Mouse (Mus musculus) MEL (cell line): ENCODE measurements around the gene Pdzd7.

ENCODE experiments used
- CTCF ChIP-seq, 3 experiments: IDR thresholded peaks in 2 of 3; conservative IDR thresholded peaks in 1 of 3; 2 replicates each; pipeline ENCODE4 v1.5.1; 2011 to 2012; ENCODE audit warnings: low read length in 3 of 3, low read depth in 2 of 3, mild to moderate bottlenecking in 2 of 3, improper control_type of control experiment in 1 of 3, inconsistent platforms in 1 of 3, mixed read lengths in 1 of 3, moderate library complexity in 1 of 3; ENCODE audit not compliant: control insufficient read depth in 1 of 3, insufficient read depth in 1 of 3, poor library complexity in 1 of 3, severe bottlenecking in 1 of 3
- JUND ChIP-seq: IDR thresholded peaks from 2 replicates; pipeline ENCODE4 v1.6.1; 2011; ENCODE audit warnings: low read depth, mild to moderate bottlenecking, improper control_type of control experiment, low read length
- MAX ChIP-seq: IDR thresholded peaks from 2 replicates; pipeline ENCODE4 v1.6.1; 2011; ENCODE audit warnings: low read length, improper control_type of control experiment
- MEF2A ChIP-seq: IDR thresholded peaks from 2 replicates; pipeline ENCODE4 v1.6.1; 2014; ENCODE audit warnings: low read depth, mild to moderate bottlenecking, inconsistent platforms, low read length, improper control_type of control experiment; ENCODE audit not compliant: poor library complexity, insufficient replicate concordance, severe bottlenecking; ENCODE audit errors: extremely low read depth
- MXI1 ChIP-seq: IDR thresholded peaks from 2 replicates; pipeline ENCODE4 v1.6.1; 2011; ENCODE audit warnings: mild to moderate bottlenecking, low read depth, low read length, improper control_type of control experiment
- MYC ChIP-seq: IDR thresholded peaks from 2 replicates; pipeline ENCODE4 v1.6.1; 2011; ENCODE audit warnings: low read depth, mild to moderate bottlenecking, low read length, improper control_type of control experiment, moderate library complexity
- POLR2A ChIP-seq, 2 experiments: IDR thresholded peaks; 2 replicates each; pipeline ENCODE4 v1.6.1; 2011 to 2012; ENCODE audit warnings: low read length in 2 of 2, mild to moderate bottlenecking in 2 of 2, control low read depth in 1 of 2, improper control_type of control experiment in 1 of 2, low read depth in 1 of 2, moderate library complexity in 1 of 2; ENCODE audit not compliant: control insufficient read depth in 1 of 2, insufficient read depth in 1 of 2, poor library complexity in 1 of 2
- SIN3A ChIP-seq: IDR thresholded peaks from 2 replicates; pipeline ENCODE4 v1.6.1; 2012; ENCODE audit warnings: low read length, improper control_type of control experiment, inconsistent platforms
- TCF12 ChIP-seq: IDR thresholded peaks from 2 replicates; pipeline ENCODE4 v1.6.1; 2014; ENCODE audit warnings: low read depth, mild to moderate bottlenecking, inconsistent platforms, low read length, improper control_type of control experiment, moderate library complexity
- UBTF ChIP-seq: IDR thresholded peaks from 2 replicates; pipeline ENCODE4 v1.6.1; 2012; ENCODE audit warnings: low read depth, mild to moderate bottlenecking, inconsistent platforms, low read length, improper control_type of control experiment, moderate library complexity, borderline replicate concordance; ENCODE audit not compliant: insufficient read depth
- ZMIZ1 ChIP-seq: IDR thresholded peaks from 2 replicates; pipeline ENCODE4 v1.6.1; 2012; ENCODE audit warnings: low read depth, mild to moderate bottlenecking, inconsistent platforms, low read length, improper control_type of control experiment, moderate library complexity
- ZNF384 ChIP-seq: IDR thresholded peaks from 2 replicates; pipeline ENCODE4 v1.6.1; 2012; ENCODE audit warnings: low read depth, mild to moderate bottlenecking, inconsistent platforms, low read length, improper control_type of control experiment

DNA sequence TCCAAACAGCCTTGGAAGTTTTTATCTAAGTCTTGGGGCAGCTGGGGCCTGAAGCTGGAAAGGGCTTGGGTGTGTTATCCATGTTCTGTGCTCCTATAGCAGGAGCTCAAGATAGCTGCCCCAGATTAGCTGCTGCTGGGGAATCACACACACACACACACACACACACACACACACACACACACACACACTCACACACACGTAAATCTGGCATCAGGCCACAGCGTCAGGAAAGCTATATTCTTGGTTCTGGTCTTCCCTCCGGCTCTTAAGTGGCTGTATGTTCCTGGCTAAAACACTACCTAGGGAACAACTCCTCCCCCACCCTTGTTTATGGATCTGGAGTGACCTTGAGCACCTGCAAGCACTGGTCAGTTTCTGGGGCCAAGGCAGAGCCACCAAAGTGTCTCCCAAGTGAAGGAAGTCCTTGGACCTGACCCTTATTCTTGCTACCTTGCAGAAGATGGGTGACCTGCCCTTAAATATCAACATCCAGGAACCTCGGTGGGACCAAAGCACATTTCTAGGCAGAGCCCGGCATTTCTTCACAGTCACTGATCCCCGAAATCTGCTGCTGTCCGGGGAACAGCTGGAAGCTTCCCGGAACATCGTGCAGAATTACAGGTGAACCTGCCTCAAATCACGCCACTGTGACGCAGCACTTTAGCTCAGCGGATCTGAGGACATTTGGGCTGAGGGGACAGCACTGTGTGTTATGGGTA, 3.3 kb upstream of the Pdzd7 start:
- TF ChIP-seq CTCF (IDR thresholded peaks at IDR 0.05 in 2 of 3, conservative IDR thresholded peaks at IDR 0.05 in 1 of 3; ENCODE audit: control insufficient read depth in 1 of 3, insufficient read depth in 1 of 3, low read depth in 2 of 3, low read length in 3 of 3, poor library complexity in 1 of 3, severe bottlenecking in 1 of 3): no peak
- TF ChIP-seq POLR2A (IDR thresholded peaks at IDR 0.05; ENCODE audit: control insufficient read depth in 1 of 2, insufficient read depth in 1 of 2, low read depth in 1 of 2, low read length in 2 of 2, poor library complexity in 1 of 2): no peak
- TF ChIP-seq MEF2A: no peak
- TF ChIP-seq UBTF: no peak
- no peak for TF ChIP-seq ZMIZ1
- no peak for TF ChIP-seq MXI1
- TF ChIP-seq SIN3A: no peak
- TF ChIP-seq MAX: no peak
- TF ChIP-seq TCF12: 0 out of 2 replicates have a peak, but pooled peaks have one; percentile 20
- TF ChIP-seq JUND: no peak
- no peak for TF ChIP-seq MYC
- TF ChIP-seq ZNF384: no peak
